Mouse (Mus musculus) CD4-positive, CD25-positive, alpha-beta regulatory T cell, adult 2 months (primary cell): Measurements from ENCODE around the gene Rgs8.

Source experiments
- DNase-seq: peaks from one replicate; pipeline ENCODE4 v3.0.0-alpha.2; 2012; ENCODE audit warnings: low read depth, low spot score

The Rgs8 gene

DNA sequence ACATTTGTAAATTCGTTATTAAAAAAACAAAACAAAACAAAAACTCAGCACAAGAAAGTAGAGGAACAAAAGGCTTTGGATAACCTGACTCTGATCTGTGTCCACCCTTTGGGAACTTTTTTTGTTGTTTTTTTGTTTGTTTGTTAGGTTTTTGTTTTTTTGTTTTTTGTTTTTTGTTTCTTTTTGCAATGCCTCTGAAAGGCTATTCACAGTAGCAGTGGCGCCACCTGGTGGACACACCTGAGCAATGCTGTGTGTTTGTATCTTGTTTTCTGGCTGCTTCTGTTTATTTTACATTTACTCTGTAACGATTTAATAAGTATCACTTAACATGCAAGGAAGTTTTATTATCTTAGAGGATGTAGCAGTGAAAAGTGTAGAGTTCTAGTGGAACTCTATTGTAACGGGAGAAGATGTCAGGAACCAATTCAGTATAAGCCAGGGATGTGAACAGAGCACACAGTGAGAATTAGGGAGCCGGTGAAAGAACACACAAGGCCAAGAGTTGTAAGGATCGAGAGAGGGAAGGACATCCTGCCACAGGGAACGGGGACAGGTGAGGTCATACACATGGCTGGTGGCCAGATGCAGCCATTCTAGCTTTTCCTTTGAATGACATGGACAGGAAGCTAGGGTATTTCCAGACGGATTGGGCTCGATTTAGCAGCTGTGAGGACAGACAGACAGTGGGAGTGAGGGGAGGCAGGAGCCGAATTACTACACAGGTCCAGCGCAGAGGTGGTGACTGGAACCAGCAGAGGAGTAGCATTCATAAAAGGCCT lies 89.7 kb downstream of the Rgs8 start:
- peak; percentile 91 for DNase-seq

DNA sequence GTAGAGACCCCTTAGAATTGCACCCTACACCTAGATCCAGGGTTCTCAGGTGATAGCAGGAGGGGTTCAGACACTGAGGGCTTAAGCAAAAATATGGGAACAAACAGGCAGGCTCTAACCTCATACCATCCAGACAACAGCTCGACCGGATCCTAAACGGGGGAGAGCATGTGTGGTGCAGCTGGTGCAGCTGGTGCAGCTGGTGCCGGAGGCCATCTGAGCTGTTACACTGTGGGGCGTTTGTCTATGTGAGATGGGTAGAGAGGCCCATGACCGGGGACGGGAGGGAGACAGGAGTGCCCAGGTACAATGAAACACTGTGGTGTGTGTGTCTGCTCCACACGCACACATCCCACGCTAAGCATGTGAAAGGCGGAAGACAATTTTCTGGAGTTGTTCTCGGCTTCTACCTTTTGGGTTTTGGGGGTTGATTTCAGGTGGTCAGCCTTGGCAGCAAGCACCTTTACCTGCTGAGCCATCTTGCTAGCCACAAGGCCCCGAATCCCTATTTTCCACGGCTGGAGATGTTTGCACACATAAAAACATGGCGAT lies 93.4 kb downstream of the Rgs8 start:
- DNase-seq: no peak

GRCm38 (mm10) chr1:153746728-153747127 lies 93.9 kb downstream of the Rgs8 start:
- DNase-seq: peak; percentile 90

GRCm38 (mm10) chr1:153747861-153748530 lies 95.2 kb downstream of the Rgs8 start:
- DNase-seq: no peak

DNA sequence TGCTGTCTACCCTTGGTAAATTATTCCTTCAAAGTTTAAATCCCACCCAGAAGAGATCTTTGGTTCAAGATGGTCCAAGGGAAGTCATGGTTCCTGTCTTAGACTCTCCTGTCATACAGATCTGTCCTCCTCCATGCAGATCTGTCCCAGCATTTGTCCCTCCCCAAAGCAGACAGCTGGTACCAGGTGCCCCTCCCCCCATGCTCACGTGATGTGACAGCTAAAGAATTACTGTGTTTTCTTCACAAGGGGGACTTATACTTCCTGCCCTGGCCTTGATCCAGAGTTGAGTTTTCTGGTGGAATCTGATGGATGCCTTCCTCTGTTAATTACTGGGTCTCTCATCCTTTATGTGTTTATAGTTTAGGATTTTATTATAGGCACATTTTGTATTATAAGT lies 95.7 kb downstream of the Rgs8 start:
- peak; percentile 83 for DNase-seq

DNA sequence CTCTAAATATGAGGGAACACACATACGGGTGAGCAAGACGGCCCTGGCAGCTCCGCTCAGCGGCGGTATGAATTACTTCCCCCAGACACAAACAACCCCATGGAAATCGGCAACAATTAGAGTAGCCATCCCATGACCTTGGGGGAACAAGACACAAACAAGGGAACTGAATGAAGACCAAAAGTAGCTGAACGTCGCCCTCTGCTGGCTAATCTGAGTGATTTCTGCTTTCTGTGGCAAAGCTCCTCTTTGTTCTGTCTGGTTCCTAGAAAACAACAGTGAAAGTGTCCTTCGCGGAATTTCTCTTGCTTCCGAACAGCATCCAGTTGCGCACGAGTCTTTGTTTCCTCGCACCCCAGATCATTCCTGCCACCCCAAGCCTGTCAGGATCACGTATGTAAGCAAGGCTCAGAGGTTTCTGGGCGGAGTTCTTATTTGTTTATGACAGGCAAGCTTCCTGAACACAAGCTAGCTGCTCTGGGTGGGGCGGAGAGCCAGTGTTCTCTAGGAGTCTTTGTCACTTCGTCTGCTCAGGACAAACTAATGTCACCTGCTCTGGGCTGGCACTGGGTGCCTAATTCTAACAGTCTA lies 96.5 kb downstream of the Rgs8 start, which contains the start of gene Rnasel:
Rnasel (plus strand) TSS at position 216 of the 591 bp plus-strand sequence.
- DNase-seq: peak; percentile 91
